Mouse (Mus musculus) heart, postnatal 0 days (tissue): Measurements from ENCODE around the gene Kcnn3. TPM values are rescaled to one million over a fixed set of nuclear protein-coding genes. Genes with fewer than 3 reads are reported as not detected.

Source experiments
- ATAC-seq: fragments of 200-750 bp; cut with Nextera tagmentation; 2 replicates; pipeline ENCODE4 v1.8.0; 2017; ENCODE audit warnings: low read depth, moderate number of reproducible peaks, moderate library complexity; ENCODE audit not compliant: insufficient read depth
- DNase-seq: peaks from one replicate; pipeline ENCODE4 v3.0.0-alpha.2; 2016; ENCODE audit warnings: low spot score
- H3K27ac ChIP-seq: fragments of 300-500 bp; sonication (generic); 2 replicates; pipeline ENCODE4 v1.5.1; 2014; ENCODE audit warnings: low read depth, mild to moderate bottlenecking
- H3K27me3 ChIP-seq: fragments of 300-500 bp; sonication (generic); 2 replicates; pipeline ENCODE4 v1.6.1; 2014; ENCODE audit warnings: low read length, mixed read lengths; ENCODE audit not compliant: control insufficient read depth, insufficient read depth
- H3K36me3 ChIP-seq: fragments of 300-500 bp; sonication (generic); replicated peaks from 2 replicates; pipeline ENCODE4 v1.6.1; 2014; ENCODE audit warnings: low read length, mixed read lengths; ENCODE audit not compliant: control insufficient read depth, insufficient read depth
- H3K4me1 ChIP-seq: fragments of 300-500 bp; sonication (generic); 2 replicates; pipeline ENCODE4 v1.6.1; 2014; ENCODE audit warnings: antibody characterized with exemption; ENCODE audit not compliant: control insufficient read depth, insufficient read depth
- H3K4me2 ChIP-seq: fragments of 300-500 bp; sonication (generic); 2 replicates; pipeline ENCODE4 v1.6.1; 2014; ENCODE audit warnings: low read depth, mild to moderate bottlenecking, low read length, moderate library complexity
- H3K4me3 ChIP-seq: fragments of 300-500 bp; sonication (generic); 2 replicates; pipeline ENCODE4 v1.5.1; 2014; ENCODE audit warnings: low read depth, low read length
- H3K9ac ChIP-seq: fragments of 300-500 bp; sonication (generic); replicated peaks from 2 replicates; pipeline ENCODE4 v1.6.1; 2014; ENCODE audit warnings: low read depth, low read length, mixed read lengths
- H3K9me3 ChIP-seq: fragments of 300-500 bp; sonication (generic); replicated peaks from 2 replicates; pipeline ENCODE4 v1.6.1; 2016; ENCODE audit warnings: low read length; ENCODE audit not compliant: control insufficient read depth
- CTCF ChIP-seq: IDR thresholded peaks from 2 replicates; pipeline ENCODE4 v1.5.1; 2016; ENCODE audit warnings: antibody characterized with exemption, control low read depth, low read depth
- EP300 ChIP-seq: IDR thresholded peaks from 2 replicates; pipeline ENCODE4 v1.6.1; 2016; ENCODE audit warnings: antibody characterized with exemption, low read depth
- WGBS: fragments of 180-500 bp; shearing (Covaris S2); extraction: QIAGEN DNeasy Blood & Tissue Kit; methylation state at CpG from one replicate; pipeline ENCODE4 v1.1.7; 2014; 5-methylcytosine and 5-hydroxymethylcytosine counted together
- polyA plus RNA-seq: library from polyadenylated mRNA; unstranded; fragments of >200 nt; fragmentation: Nextera tagmentation; extraction: Ambion mirVana; gene quantifications from 2 replicates; pipeline ENCODE4 v1.2.1, GENCODE M21; 2015
- total RNA-seq: library from RNA; depleted of rRNA; stranded (reverse); fragments of >200 nt; gene quantifications from 2 replicates; pipeline ENCODE4 v1.2.3, GENCODE M21; 2014; ENCODE audit warnings: low replicate concordance

Kcnn3 gene
- total and polyA plus RNA-seq, 2 experiments from 2014 or later, result 1.5 to 4.7 TPM

GRCm38 (mm10) chr3:89672573-89673317, 152.8 kb downstream of the Kcnn3 start:
- Histone ChIP-seq H3K9me3 (no peaks in the 10 kb centered on the region), H3K9ac (no peak overlapping the region), H3K36me3 (no peaks in the 10 kb centered on the region), H3K4me2 (no peak overlapping the region), H3K4me3 (no peak overlapping the region), H3K4me1 (no peaks in the 10 kb centered on the region), H3K27ac (no peak overlapping the region), H3K27me3 (no peaks in the 10 kb centered on the region)
- TF ChIP-seq EP300 (no peak), CTCF (no peak)
- DNase-seq (peak; percentile 36), ATAC-seq (no peak; the same call in 1 of the 2 replicates)
- WGBS, result 57% methylated on average over 12 of the region's 12 CpGs

- no peak overlapping the region for H3K4me2 ChIP-seq
- DNase-seq (no peak), ATAC-seq (no peak)
- H3K27ac ChIP-seq, result no peak overlapping the region
- no peaks in the 10 kb centered on the region for H3K4me1 ChIP-seq
- no peaks in the 10 kb centered on the region for H3K36me3 ChIP-seq
- no peak overlapping the region for H3K4me3 ChIP-seq
- TF ChIP-seq EP300 (no peak), CTCF (no peak)
- WGBS, result 71% methylated on average over 5 of the region's 5 CpGs
- no peaks in the 10 kb centered on the region for H3K9me3 ChIP-seq
- H3K27me3 ChIP-seq, result no peaks in the 10 kb centered on the region
- H3K9ac ChIP-seq, result no peak overlapping the region
Observed at GRCm38 (mm10) chr3:89677617-89678016, 157.7 kb downstream of the Kcnn3 start.

DNA sequence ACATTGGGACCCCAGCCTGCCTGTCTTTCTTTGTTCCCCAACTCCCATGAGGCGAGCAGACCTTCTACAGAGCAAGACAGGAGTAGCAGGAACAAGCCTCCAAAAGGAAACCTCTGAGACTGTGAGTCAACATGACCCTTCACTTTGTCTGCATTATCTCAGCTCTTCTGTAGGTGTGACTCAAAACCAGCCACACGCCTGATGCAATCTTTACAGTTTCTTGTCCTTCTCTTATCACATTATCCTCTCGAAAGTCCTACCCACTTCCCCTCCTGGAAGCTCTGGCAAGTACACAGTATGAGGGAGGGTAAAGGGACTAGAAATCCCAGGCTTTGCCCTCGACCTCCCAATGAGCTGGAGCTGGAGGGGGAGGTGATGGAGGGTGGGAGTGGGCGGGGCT, 166.1 kb downstream of the Kcnn3 start:
- no peak overlapping the region for H3K9ac ChIP-seq
- WGBS, result 34% methylated on average over 5 of the region's 5 CpGs
- H3K9me3 ChIP-seq, result no peaks in the 10 kb centered on the region
- no peak overlapping the region for H3K27ac ChIP-seq
- H3K27me3 ChIP-seq, result peaks cover 17% of the 10 kb centered on the region; the same call in 1 of the 2 replicates
- ATAC-seq (no peak), DNase-seq (no peak)
- no peak overlapping the region for H3K4me2 ChIP-seq
- H3K36me3 ChIP-seq, result no peaks in the 10 kb centered on the region
- no peak overlapping the region for H3K4me3 ChIP-seq
- TF ChIP-seq EP300, result no peak
- TF ChIP-seq CTCF, result no peak
- no peaks in the 10 kb centered on the region for H3K4me1 ChIP-seq

DNA sequence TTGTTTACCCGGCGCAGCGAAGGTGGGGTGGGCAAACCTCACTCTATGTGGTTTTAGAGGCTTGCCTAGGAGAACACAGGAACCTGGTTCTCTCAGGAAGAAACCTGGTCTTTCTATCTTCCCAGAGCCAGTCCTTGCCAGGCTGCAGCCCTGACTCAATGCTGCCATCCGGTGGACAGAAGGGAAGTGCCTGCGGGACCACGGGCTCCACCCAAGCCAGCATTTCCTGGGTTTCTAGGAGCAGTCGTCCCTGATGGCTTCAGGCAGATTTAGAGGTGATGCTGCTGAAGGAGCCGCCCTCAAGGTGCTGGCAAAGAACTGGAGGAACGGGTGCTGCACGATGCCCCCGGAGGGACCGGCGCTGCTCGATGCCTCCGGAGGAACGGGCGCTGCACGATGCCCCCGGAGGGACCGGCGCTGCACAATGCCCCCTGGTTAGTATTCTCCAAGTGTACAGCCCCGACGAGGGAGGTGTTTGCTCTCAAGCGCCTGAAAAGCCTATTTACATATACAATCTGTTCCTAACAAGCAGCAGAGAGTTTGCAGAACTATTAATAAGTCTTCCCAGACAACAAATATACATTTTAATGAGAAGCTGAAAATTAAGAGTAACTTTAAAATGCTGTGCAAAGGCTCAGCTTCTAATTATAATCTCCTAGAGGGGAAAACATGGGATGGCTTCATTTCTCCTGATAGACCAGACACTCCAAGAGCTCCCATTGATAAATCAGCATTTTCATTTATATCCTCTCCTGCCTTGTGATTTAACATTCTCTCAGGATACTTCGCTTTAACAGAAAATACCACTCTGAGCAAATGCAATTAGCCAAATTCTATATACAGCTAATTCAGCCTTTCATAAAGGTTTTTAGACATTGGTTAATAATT, 169.0 kb downstream of the Kcnn3 start:
- Histone ChIP-seq H3K4me1 (no peaks in the 10 kb centered on the region), H3K27ac (no peak overlapping the region), H3K9ac (no peak overlapping the region), H3K27me3 (peaks cover 17% of the 10 kb centered on the region; the same call in 1 of the 2 replicates), H3K36me3 (no peaks in the 10 kb centered on the region), H3K9me3 (no peaks in the 10 kb centered on the region), H3K4me3 (peak overlapping the region; percentile 33), H3K4me2 (peak overlapping the region; percentile 59)
- TF ChIP-seq CTCF (peak; percentile 99), EP300 (no peak)
- WGBS, result 6% methylated on average over 25 of the region's 25 CpGs
- peak; percentile 77 for ATAC-seq
- DNase-seq, result peak; percentile 80

GRCm38 (mm10) chr3:89691776-89692175, 171.8 kb downstream of the Kcnn3 start:
- WGBS, result 62% methylated on average over 9 of the region's 9 CpGs
- TF ChIP-seq EP300 (no peak), CTCF (no peak)
- ATAC-seq, result no peak

More at GRCm38 (mm10) chr3:89691776-89692175, 171.8 kb downstream of the Kcnn3 start:
- Histone ChIP-seq H3K27ac (no peak overlapping the region), H3K4me3 (no peak overlapping the region), H3K9me3 (no peaks in the 10 kb centered on the region), H3K9ac (no peak overlapping the region), H3K36me3 (no peaks in the 10 kb centered on the region), H3K4me1 (no peaks in the 10 kb centered on the region), H3K27me3 (peaks cover 17% of the 10 kb centered on the region; the same call in 1 of the 2 replicates), H3K4me2 (no peak overlapping the region)
- no peak for DNase-seq
